Mouse (Mus musculus) thymus, adult 18-20 months (tissue): ENCODE results near the gene Ppfia3.

ENCODE experiments used
- DNase-seq, 2 experiments: peaks; one replicate each; pipeline ENCODE4 v3.0.0; 2022; ENCODE audit warnings: mixed read lengths in 2 of 2

The Ppfia3 gene

GRCm38 (mm10) chr7:45309455-45309854 lies 57.4 kb downstream of the Ppfia3 start:
- no peak for DNase-seq

DNA sequence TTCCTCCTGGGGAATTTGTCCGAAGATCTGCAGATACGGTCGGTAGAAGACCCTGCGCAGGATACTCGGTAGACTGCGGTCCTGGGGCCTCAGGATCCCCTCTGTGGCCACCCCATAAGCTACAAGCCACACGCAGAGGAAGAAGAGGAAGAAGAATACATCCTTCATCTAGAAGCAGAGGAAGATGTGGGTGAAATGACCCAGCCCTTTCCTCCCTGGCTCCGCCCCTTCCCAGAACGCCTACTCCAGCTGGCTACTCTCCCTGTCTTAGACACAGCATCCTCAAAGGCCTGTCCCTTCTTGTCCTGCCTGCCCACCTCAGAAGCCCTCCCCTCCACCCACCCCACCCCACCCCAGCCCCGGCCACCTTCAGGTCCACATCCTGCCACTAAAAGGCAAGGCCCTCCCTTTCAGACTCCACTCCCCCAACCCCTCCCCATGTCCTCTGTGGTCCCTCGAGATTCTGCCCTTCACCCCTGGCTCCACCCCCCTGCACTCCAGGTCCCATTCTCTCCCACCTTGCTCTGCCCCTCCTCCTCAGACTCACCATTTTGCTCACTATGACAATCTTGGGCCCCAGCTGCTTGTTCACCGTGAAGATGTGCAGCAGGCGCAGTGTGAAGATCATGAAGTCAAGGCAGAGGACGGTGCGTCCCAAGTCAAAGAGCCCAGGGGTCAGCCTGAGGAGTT lies 58.1 kb downstream of the Ppfia3 start:
- no peak for DNase-seq

DNA sequence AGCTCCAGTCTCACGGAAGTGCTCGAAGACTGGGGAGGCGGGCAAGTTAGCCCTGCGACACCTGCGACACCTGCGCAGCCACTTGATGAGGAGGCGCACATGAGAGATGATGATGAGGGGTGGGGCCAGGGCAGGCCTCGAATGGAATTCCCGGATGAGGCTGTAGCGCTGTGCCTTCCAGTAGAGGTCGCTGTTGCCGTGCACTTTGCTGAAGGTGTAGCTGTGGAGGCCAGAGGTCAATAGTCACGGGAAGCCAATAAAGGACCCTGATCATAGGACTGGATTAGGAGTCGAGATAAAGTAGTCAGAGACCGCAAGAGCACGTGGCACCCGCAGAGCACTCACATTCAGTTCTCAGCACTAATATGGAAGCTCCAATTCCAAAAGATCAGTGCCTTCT lies 61.5 kb downstream of the Ppfia3 start:
- DNase-seq, result no peak

GRCm38 (mm10) chr7:45304869-45305268 lies 62.0 kb downstream of the Ppfia3 start:
- DNase-seq, result no peak

- DNase-seq, result no peak
These were observed 64.2 kb downstream of the Ppfia3 start for GRCm38 (mm10) chr7:45302626-45303025.

DNA sequence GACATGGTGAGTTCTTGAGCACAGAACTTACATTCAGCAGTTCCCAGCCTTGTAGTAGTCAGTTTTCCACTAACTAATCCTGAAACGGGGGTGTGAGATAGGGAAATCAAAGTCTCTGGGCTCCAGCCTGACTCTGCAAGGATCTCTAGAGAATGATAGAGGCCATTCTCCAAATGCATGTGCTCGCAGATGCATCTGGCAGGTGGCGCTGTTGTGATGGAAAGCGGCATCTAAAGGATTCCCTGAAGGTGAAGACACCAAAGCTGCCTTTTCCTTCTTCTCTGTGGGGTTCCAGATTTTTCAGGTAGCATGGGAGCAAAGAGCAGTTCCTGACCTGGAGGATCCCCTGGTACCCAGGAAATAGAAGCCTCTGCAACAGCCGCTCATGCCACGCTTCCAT lies 66.5 kb downstream of the Ppfia3 start:
- DNase-seq, result no peak

DNA sequence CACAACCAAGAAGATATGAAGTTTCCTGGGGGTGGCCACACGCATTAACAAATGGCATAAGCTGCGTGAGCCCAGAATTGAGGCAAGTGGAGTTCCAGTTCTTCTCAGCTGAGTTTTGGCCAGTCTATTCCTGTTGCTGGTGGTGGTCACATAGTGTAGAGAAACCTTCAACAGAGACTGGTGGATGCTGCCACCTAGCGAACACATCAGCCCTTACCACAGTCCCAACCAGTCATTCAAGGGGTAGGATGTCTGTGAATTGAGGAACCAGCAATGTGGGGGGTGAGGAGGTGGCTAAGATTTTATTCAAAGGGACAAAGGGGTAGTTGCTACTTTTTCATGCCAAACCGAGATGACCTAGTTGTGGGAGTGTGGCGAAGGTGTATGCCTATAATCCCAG lies 67.1 kb downstream of the Ppfia3 start:
- DNase-seq, result no peak

DNA sequence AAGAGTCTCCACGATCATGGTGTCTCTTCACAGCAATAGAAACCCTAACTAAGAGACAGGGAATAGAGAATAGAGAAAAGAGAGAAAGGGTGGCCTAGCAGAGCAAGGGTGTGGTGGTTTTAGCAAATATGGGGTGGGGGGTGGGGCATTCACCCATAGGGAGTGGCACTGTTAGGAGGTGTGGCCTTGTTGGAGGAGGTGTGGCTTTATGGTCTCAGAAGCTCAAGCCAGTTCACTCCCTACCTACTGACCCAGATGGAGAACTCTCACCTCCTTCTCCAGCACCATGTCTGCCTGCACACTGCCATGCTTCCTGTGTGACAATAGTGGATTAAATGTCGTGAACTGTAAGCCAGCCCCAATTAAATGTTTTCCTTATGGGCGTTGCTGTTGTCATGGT lies 69.3 kb downstream of the Ppfia3 start:
- no peak for DNase-seq

GRCm38 (mm10) chr7:45296626-45297025 lies 70.2 kb downstream of the Ppfia3 start:
- no peak for DNase-seq
